Mouse (Mus musculus): ENCODE data around the gene Lypd5. TPM values are rescaled to one million over a fixed set of nuclear protein-coding genes. Genes with fewer than 3 reads are reported as not detected.

The Lypd5 gene
- polyA plus RNA-seq, 1 experiment from 2014 or later: not detected

GRCm38 (mm10) chr7:24373538-24374379 is 24.8 kb downstream of the Lypd5 start:
- Histone ChIP-seq H3K36me3 (no peaks in the 10 kb centered on the region), H3K4me3 (no peak overlapping the region), H3K4me1 (replicated peaks) (peaks cover 14% of the 10 kb centered on the region), H3K4me2 (peak overlapping the region; percentile 2; the same call in 1 of the 2 replicates), H3K27me3 (peaks cover 6% of the 10 kb centered on the region; the same call in 1 of the 2 replicates), H3K27ac (replicated peaks) (peak overlapping the region; percentile 70), H3K9ac (no peak overlapping the region), H3K9me3 (no peaks in the 10 kb centered on the region)
- ATAC-seq (ENCODE audit: low FRiP score, low read depth): peak; percentile 69
- WGBS: 29% methylated on average over 16 of the region's 20 CpGs

- Histone ChIP-seq H3K36me3 (no peaks in the 10 kb centered on the region), H3K9ac (no peak overlapping the region), H3K27ac (replicated peaks) (no peak overlapping the region), H3K9me3 (no peaks in the 10 kb centered on the region), H3K4me3 (no peak overlapping the region), H3K4me2 (no peak overlapping the region), H3K4me1 (replicated peaks) (peaks cover 14% of the 10 kb centered on the region), H3K27me3 (peaks cover 6% of the 10 kb centered on the region; the same call in 1 of the 2 replicates)
- WGBS: 88% methylated on average over 8 of the region's 8 CpGs
- ATAC-seq (ENCODE audit: low FRiP score, low read depth): no peak
These were observed 27.5 kb downstream of the Lypd5 start for GRCm38 (mm10) chr7:24376456-24376855.

- H3K36me3 ChIP-seq: no peaks in the 10 kb centered on the region
- peak overlapping the region; percentile 55 for H3K4me2 ChIP-seq
- peaks cover 14% of the 10 kb centered on the region for H3K4me1 ChIP-seq (replicated peaks)
- H3K27ac ChIP-seq (replicated peaks): no peak overlapping the region
- 0 out of 2 replicates have a peak overlapping the region, but pooled peaks have one; percentile 19 for H3K9ac ChIP-seq
- peaks cover 6% of the 10 kb centered on the region; the same call in 1 of the 2 replicates for H3K27me3 ChIP-seq
- H3K9me3 ChIP-seq: no peaks in the 10 kb centered on the region
- H3K4me3 ChIP-seq: peak overlapping the region; percentile 30
- peak; percentile 29; the same call in 1 of the 2 replicates for ATAC-seq (ENCODE audit: low FRiP score, low read depth)
- 9% methylated on average over 48 of the region's 49 CpGs for WGBS
These were observed 28.3 kb downstream of the Lypd5 start for GRCm38 (mm10) chr7:24377091-24377865.

- H3K4me3 ChIP-seq: no peak overlapping the region
- H3K4me2 ChIP-seq: no peak overlapping the region
- H3K27me3 ChIP-seq: peaks cover 6% of the 10 kb centered on the region; the same call in 1 of the 2 replicates
- H3K9ac ChIP-seq: no peak overlapping the region
- H3K36me3 ChIP-seq: no peaks in the 10 kb centered on the region
- no peaks in the 10 kb centered on the region for H3K9me3 ChIP-seq
- no peak for ATAC-seq (ENCODE audit: low FRiP score, low read depth)
- no peak overlapping the region for H3K27ac ChIP-seq (replicated peaks)
- 70% methylated on average over 10 of the region's 10 CpGs for WGBS
- H3K4me1 ChIP-seq (replicated peaks): peaks cover 14% of the 10 kb centered on the region
These were observed 29.2 kb downstream of the Lypd5 start for GRCm38 (mm10) chr7:24378049-24378701.

GRCm38 (mm10) chr7:24379934-24380333 is 30.9 kb downstream of the Lypd5 start:
- Histone ChIP-seq H3K9me3 (no peaks in the 10 kb centered on the region), H3K36me3 (no peaks in the 10 kb centered on the region), H3K4me2 (no peak overlapping the region), H3K27me3 (peaks cover 9% of the 10 kb centered on the region; the same call in 1 of the 2 replicates), H3K4me3 (no peak overlapping the region), H3K9ac (no peak overlapping the region), H3K4me1 (replicated peaks) (peaks cover 8% of the 10 kb centered on the region), H3K27ac (replicated peaks) (no peak overlapping the region)
- no peak for ATAC-seq (ENCODE audit: low FRiP score, low read depth)
- 60% methylated on average over 7 of the region's 7 CpGs for WGBS

- 81% methylated on average over 2 of the region's 2 CpGs for WGBS
- no peak overlapping the region for H3K27ac ChIP-seq (replicated peaks)
- no peak for ATAC-seq (ENCODE audit: low FRiP score, low read depth)
- H3K4me3 ChIP-seq: no peak overlapping the region
- peaks cover 9% of the 10 kb centered on the region; the same call in 1 of the 2 replicates for H3K27me3 ChIP-seq
- H3K4me2 ChIP-seq: no peak overlapping the region
- H3K4me1 ChIP-seq (replicated peaks): peaks cover 8% of the 10 kb centered on the region
- H3K9me3 ChIP-seq: no peaks in the 10 kb centered on the region
- H3K9ac ChIP-seq: no peak overlapping the region
- H3K36me3 ChIP-seq: no peaks in the 10 kb centered on the region
These were observed 31.4 kb downstream of the Lypd5 start for GRCm38 (mm10) chr7:24380370-24380769.

- no peak for ATAC-seq (ENCODE audit: low FRiP score, low read depth)
- Histone ChIP-seq H3K27ac (replicated peaks) (no peak overlapping the region), H3K4me1 (replicated peaks) (no peaks in the 10 kb centered on the region), H3K4me2 (no peak overlapping the region), H3K9me3 (no peaks in the 10 kb centered on the region), H3K27me3 (0 out of 2 replicates have a peak, but pooled peaks cover 3% of the 10 kb centered on the region), H3K4me3 (no peak overlapping the region), H3K9ac (no peak overlapping the region), H3K36me3 (no peaks in the 10 kb centered on the region)
- WGBS: 87% methylated on average over 16 of the region's 16 CpGs
These were observed 33.9 kb downstream of the Lypd5 start for GRCm38 (mm10) chr7:24382730-24383372.

- Histone ChIP-seq H3K4me2 (no peak overlapping the region), H3K4me3 (no peak overlapping the region), H3K27ac (replicated peaks) (no peak overlapping the region), H3K4me1 (replicated peaks) (no peaks in the 10 kb centered on the region), H3K9ac (no peak overlapping the region), H3K9me3 (no peaks in the 10 kb centered on the region), H3K27me3 (0 out of 2 replicates have a peak, but pooled peaks cover 3% of the 10 kb centered on the region), H3K36me3 (no peaks in the 10 kb centered on the region)
- WGBS: 70% methylated on average over 6 of the region's 6 CpGs
- ATAC-seq (ENCODE audit: low FRiP score, low read depth): no peak
These were observed 35.1 kb downstream of the Lypd5 start for GRCm38 (mm10) chr7:24384070-24384469.

GRCm38 (mm10) chr7:24384827-24385226 is 35.8 kb downstream of the Lypd5 start:
- ATAC-seq (ENCODE audit: low FRiP score, low read depth): peak; percentile 29; the same call in 1 of the 2 replicates
- Histone ChIP-seq H3K4me2 (peak overlapping the region; percentile 43), H3K4me1 (replicated peaks) (no peaks in the 10 kb centered on the region), H3K9me3 (no peaks in the 10 kb centered on the region), H3K27me3 (0 out of 2 replicates have a peak, but pooled peaks cover 3% of the 10 kb centered on the region), H3K9ac (no peak overlapping the region), H3K27ac (replicated peaks) (no peak overlapping the region), H3K4me3 (0 out of 2 replicates have a peak overlapping the region, but pooled peaks have one; percentile 16), H3K36me3 (no peaks in the 10 kb centered on the region)
- 11% methylated on average over 11 of the region's 11 CpGs for WGBS

- Histone ChIP-seq H3K36me3 (no peaks in the 10 kb centered on the region), H3K27me3 (0 out of 2 replicates have a peak, but pooled peaks cover 3% of the 10 kb centered on the region), H3K27ac (replicated peaks) (no peak overlapping the region), H3K4me1 (replicated peaks) (peaks cover 5% of the 10 kb centered on the region; the same call in 1 of the 2 replicates), H3K9ac (no peak overlapping the region), H3K9me3 (no peaks in the 10 kb centered on the region), H3K4me3 (no peak overlapping the region), H3K4me2 (no peak overlapping the region)
- 90% methylated on average over 10 of the region's 10 CpGs for WGBS
- no peak for ATAC-seq (ENCODE audit: low FRiP score, low read depth)
These were observed 38.1 kb downstream of the Lypd5 start for GRCm38 (mm10) chr7:24387059-24387556.

Measured in hindbrain, embryonic 15.5 days (tissue).